8 mouse cellular contexts compared by ENCODE assay signal in the genomic region with DNA sequence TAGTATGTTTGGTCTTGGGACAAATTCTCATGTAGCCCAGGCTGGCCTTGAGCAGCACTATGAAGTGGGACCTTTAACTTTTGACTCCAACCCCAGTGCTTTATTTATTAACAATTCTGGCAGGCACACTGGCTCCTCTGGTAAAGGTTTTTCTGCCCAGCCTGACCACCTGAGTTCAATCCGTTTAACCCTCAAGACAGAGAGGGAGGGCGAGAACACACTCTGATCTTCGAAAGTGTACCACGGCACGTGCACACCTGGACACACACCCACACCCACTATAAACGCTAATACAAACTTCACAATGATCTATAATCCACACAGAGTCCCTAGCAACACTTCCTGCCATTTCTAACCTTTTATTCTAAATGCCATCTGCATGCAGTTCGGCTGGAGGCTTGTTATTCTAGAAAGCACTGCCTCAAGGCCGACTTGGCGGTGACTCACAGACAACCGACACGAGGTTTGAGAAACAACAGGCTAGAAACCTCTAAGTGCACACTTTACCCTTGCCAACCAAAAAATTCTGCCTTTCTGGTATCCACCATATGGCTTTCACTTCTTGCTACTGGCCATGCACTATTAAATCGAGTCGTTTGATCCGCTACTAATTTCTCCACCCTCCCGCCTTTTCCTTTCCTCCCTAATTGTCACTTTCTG. TPM values are rescaled to one million over a fixed set of nuclear protein-coding genes. Genes with fewer than 3 reads are reported as not detected.
DNase-seq lines count a peak whose midpoint lies in the region; ATAC-seq and TF ChIP-seq lines count a peak whose summit lies in the region.

No protein-coding gene starts in this region.

- peaks cover 52% of the 10 kb centered on the region for H3K79me2 ChIP-seq in CH12.LX (replicated peaks; ENCODE audit: control insufficient read depth, extremely low read depth, insufficient read depth, poor library complexity, severe bottlenecking)

- H3K4me2 ChIP-seq in CH12.LX (ENCODE audit: insufficient read depth, low read depth, poor library complexity, severe bottlenecking), result peak overlapping the region; percentile 73
- H3K4me2 ChIP-seq in midbrain, embryonic 15.5 days, result peak overlapping the region; percentile 95

- peak; percentile 70 for DNase-seq in kidney, adult 9 months
- no peak for DNase-seq in kidney, postnatal 10 days
- no peak for DNase-seq in CH12.LX (ENCODE audit: extremely low read depth)
- DNase-seq in induced T-regulatory cell, adult 2 months (ENCODE audit: low read depth), result peak; percentile 58
- DNase-seq in layer of hippocampus, adult 11-12 months (ENCODE audit: low spot score), result no peak

- peak overlapping the region; percentile 79 for H3K9ac ChIP-seq in CH12.LX (ENCODE audit: insufficient read depth, low read depth)
- peak overlapping the region; percentile 66 for H3K9ac ChIP-seq in midbrain, embryonic 15.5 days

- no peaks in the 10 kb centered on the region for H3K27me3 ChIP-seq in CH12.LX (replicated peaks)
- H3K27me3 ChIP-seq in midbrain, embryonic 15.5 days (replicated peaks), result no peaks in the 10 kb centered on the region

- no peak overlapping the region for H3K27ac ChIP-seq in CH12.LX (ENCODE audit: insufficient read depth, low read depth)
- no peak overlapping the region for H3K27ac ChIP-seq in cortical plate, adult 2 months (ENCODE audit: insufficient read depth, low read length)
- 0 out of 2 replicates have a peak overlapping the region, but pooled peaks have one; percentile 62 for H3K27ac ChIP-seq in midbrain, embryonic 15.5 days

- H3K4me1 ChIP-seq in CH12.LX (ENCODE audit: control insufficient read depth in 1 of 2, insufficient read depth in 2 of 2), result peaks cover 0 to 29% of the 10 kb centered on the region in 2 experiments; a peak in 2 of 4 replicates
- peaks cover 2% of the 10 kb centered on the region; the same call in 1 of the 2 replicates for H3K4me1 ChIP-seq in cortical plate, adult 2 months (ENCODE audit: control insufficient read depth, insufficient read depth, low read length)
- H3K4me1 ChIP-seq in midbrain, embryonic 15.5 days, result peaks cover 16% of the 10 kb centered on the region

- peak; percentile 27; the same call in 1 of the 2 replicates for ATAC-seq in midbrain, embryonic 15.5 days (replicated peaks)
- no peak; the same call in 1 of the 2 replicates for ATAC-seq in erythroid progenitor cell, adult 5-6 weeks (replicated peaks; ENCODE audit: low FRiP score, poor library complexity, severe bottlenecking)

- TF ChIP-seq EP300 in CH12.LX (IDR thresholded peaks at IDR 0.05; ENCODE audit: low read length), result no peak

- no peaks in the 10 kb centered on the region for H3K9me3 ChIP-seq in CH12.LX (replicated peaks; ENCODE audit: low read length)
- H3K9me3 ChIP-seq in midbrain, embryonic 15.5 days, result no peaks in the 10 kb centered on the region

- H3K4me3 ChIP-seq in CH12.LX (replicated peaks in 1 of 3; ENCODE audit: low read depth in 2 of 3, low read length in 2 of 3, poor library complexity in 1 of 3), result peak overlapping the region; percentile 70 to 95 (median 81)
- peak overlapping the region; percentile 94 for H3K4me3 ChIP-seq in cortical plate, adult 2 months (ENCODE audit: insufficient read depth, low read length)
- peak overlapping the region; percentile 67 for H3K4me3 ChIP-seq in midbrain, embryonic 15.5 days

- no peak for TF ChIP-seq POLR2A in CH12.LX (IDR thresholded peaks at IDR 0.05; ENCODE audit: low read depth, low read length)
- no peak for TF ChIP-seq POLR2A in cortical plate, adult 2 months (IDR thresholded peaks at IDR 0.05; ENCODE audit: extremely low read depth, insufficient read depth, low read length)

- in situ Hi-C loops in CH12.LX (cut with MboI; ENCODE audit: low pct_ligation_motif_present, low pct_unique_long_range_greater_than_20kb, low sequenced_read_pairs), result loop anchor here (25.0 kb wide), 3 partner anchors 404 to 779 kb away; partner anchors contain the start of gene Osbpl11

- WGBS in midbrain, embryonic 15.5 days, result 15% methylated on average over 15 of the region's 15 CpGs

- TF ChIP-seq RAD21 in CH12.LX (IDR thresholded peaks at IDR 0.05; ENCODE audit: low read depth, low read length), result no peak

- no peak for TF ChIP-seq CTCF in CH12.LX (conservative IDR thresholded peaks at IDR 0.05 in 1 of 2, IDR thresholded peaks at IDR 0.05 in 1 of 2; ENCODE audit: low read depth in 2 of 2, low read length in 2 of 2)
- TF ChIP-seq CTCF in cortical plate, adult 2 months (IDR thresholded peaks at IDR 0.05; ENCODE audit: extremely low read depth, insufficient read depth, low read length), result no peak

- peaks cover 21 to 33% of the 10 kb centered on the region in 2 experiments for H3K36me3 ChIP-seq in CH12.LX (replicated peaks in 1 of 2; ENCODE audit: control insufficient read depth in 1 of 2, insufficient read depth in 1 of 2, low read length in 1 of 2)
- H3K36me3 ChIP-seq in midbrain, embryonic 15.5 days (replicated peaks), result peaks cover 21% of the 10 kb centered on the region; the same call in 1 of the 2 replicates

- dilution Hi-C loops in CH12.LX (cut with MboI; ENCODE audit: extremely low pct_ligation_motif_present, extremely low pct_unique_long_range_greater_than_20kb, low sequenced_read_pairs), result no loop called here

TF ChIP-seq in CH12.LX, 34 proteins besides CTCF, POLR2A, EP300 and RAD21:
- TF ChIP-seq POLR2AphosphoS2 (IDR thresholded peaks at IDR 0.05; ENCODE audit: low read depth, low read length), result no peak; the same call in 1 of the 2 replicates
- TF ChIP-seq MAFK (IDR thresholded peaks at IDR 0.05; ENCODE audit: insufficient replicate concordance, low read length), result no peak
- TF ChIP-seq SMC3 (IDR thresholded peaks at IDR 0.05; ENCODE audit: low read depth, low read length), result no peak
- no peak for TF ChIP-seq KAT2A (IDR thresholded peaks at IDR 0.05; ENCODE audit: insufficient replicate concordance, low read length)
- TF ChIP-seq UBTF (IDR thresholded peaks at IDR 0.05; ENCODE audit: low read depth, low read length), result no peak
- TF ChIP-seq ETS1 (conservative IDR thresholded peaks at IDR 0.05; ENCODE audit: low read depth, low read length), result no peak
- peak; percentile 94 for TF ChIP-seq BHLHE40 (IDR thresholded peaks at IDR 0.05; ENCODE audit: low read depth, low read length)
- TF ChIP-seq PAX5 (IDR thresholded peaks at IDR 0.05; ENCODE audit: low read length), result no peak
- peak; percentile 54 for TF ChIP-seq MAX (IDR thresholded peaks at IDR 0.05; ENCODE audit: low read length)
- no peak for TF ChIP-seq ELF1 (IDR thresholded peaks at IDR 0.05; ENCODE audit: low read depth, low read length)
- no peak for TF ChIP-seq GABPA (IDR thresholded peaks at IDR 0.05; ENCODE audit: insufficient replicate concordance, low read depth, low read length)
- no peak for TF ChIP-seq CHD2 (IDR thresholded peaks at IDR 0.05; ENCODE audit: low read length)
- TF ChIP-seq HCFC1 (IDR thresholded peaks at IDR 0.05; ENCODE audit: low read depth, low read length), result no peak
- no peak for TF ChIP-seq RCOR1 (conservative IDR thresholded peaks at IDR 0.05; ENCODE audit: low read depth, low read length)
- no peak for TF ChIP-seq E2F4 (IDR thresholded peaks at IDR 0.05; ENCODE audit: insufficient replicate concordance, low read depth, low read length)
- TF ChIP-seq CHD1 (IDR thresholded peaks at IDR 0.05; ENCODE audit: low read depth, low read length), result no peak; the same call in 1 of the 2 replicates
- no peak for TF ChIP-seq NRF1 (IDR thresholded peaks at IDR 0.05; ENCODE audit: low read depth, low read length)
- TF ChIP-seq TBP (conservative IDR thresholded peaks at IDR 0.05; ENCODE audit: low read depth, low read length), result no peak
- 0 out of 2 replicates have a peak, but pooled peaks have one; percentile 13 for TF ChIP-seq MYC (IDR thresholded peaks at IDR 0.05; ENCODE audit: low read depth, low read length)
- TF ChIP-seq ZNF384 (IDR thresholded peaks at IDR 0.05; ENCODE audit: low read depth, low read length), result no peak
- no peak for TF ChIP-seq ZC3H11A (IDR thresholded peaks at IDR 0.05; ENCODE audit: low read depth, low read length)
- TF ChIP-seq SIN3A (IDR thresholded peaks at IDR 0.05; ENCODE audit: low read length), result peak; percentile 2; the same call in 1 of the 2 replicates
- TF ChIP-seq ZMIZ1 (IDR thresholded peaks at IDR 0.05; ENCODE audit: low read depth, low read length), result no peak
- TF ChIP-seq MXI1 (IDR thresholded peaks at IDR 0.05; ENCODE audit: low read depth, low read length), result no peak
- TF ChIP-seq ZKSCAN1 (IDR thresholded peaks at IDR 0.05; ENCODE audit: borderline replicate concordance, low read depth, low read length), result no peak
- TF ChIP-seq JUN (IDR thresholded peaks at IDR 0.05; ENCODE audit: insufficient read depth, low read depth, low read length), result no peak
- TF ChIP-seq IRF4 (IDR thresholded peaks at IDR 0.05; ENCODE audit: low read depth, low read length), result no peak
- TF ChIP-seq USF1 (IDR thresholded peaks at IDR 0.05; ENCODE audit: low read depth, low read length), result no peak
- no peak for TF ChIP-seq JUND (conservative IDR thresholded peaks at IDR 0.05; ENCODE audit: low read depth, low read length)
- no peak for TF ChIP-seq TCF12 (IDR thresholded peaks at IDR 0.05; ENCODE audit: low read depth, low read length)
- peak; percentile 14; the same call in 1 of the 2 replicates for TF ChIP-seq USF2 (conservative IDR thresholded peaks at IDR 0.05; ENCODE audit: low read depth, low read length)
- TF ChIP-seq NELFE (IDR thresholded peaks at IDR 0.05; ENCODE audit: low read depth, low read length), result no peak
- TF ChIP-seq MAZ (IDR thresholded peaks at IDR 0.05; ENCODE audit: low read depth, low read length), result no peak
- TF ChIP-seq MEF2A (IDR thresholded peaks at IDR 0.05; ENCODE audit: borderline replicate concordance, low read depth, low read length), result no peak

RNA-seq across cellular contexts. Expression of gene Umps, which starts 0.8 kb away (rescaled TPM):
- total RNA-seq in CH12.LX (2012; rRNA removed) (115 and 161 TPM in 2 replicates), CH12.LX (2014; rRNA removed) (165 and 173 TPM in 2 replicates)
- polyA plus RNA-seq in CH12.LX (2012; ENCODE audit: insufficient read length, low read depth), result 155 and 161 TPM in 2 replicates
- polyA plus RNA-seq in cortical plate, adult 2 months (2012; rRNA removed), result 11.5 and 11.9 TPM in 2 replicates
- 23.4 and 24.1 TPM in 2 replicates for polyA plus RNA-seq in midbrain, embryonic 15.5 days (2015; fragmentation: Nextera tagmentation; extraction: Ambion mirVana)
- total RNA-seq in erythroid progenitor cell, adult 5-6 weeks (2015; ENCODE audit: low replicate concordance), result 5.4 TPM in 2 replicates
- total RNA-seq in erythroid progenitor cell, adult 5-6 weeks (2017; ENCODE audit: low replicate concordance), result 8.5 and 9.2 TPM in 2 replicates

Comparison
In these comparisons a context has a peak if more than half of its experiments do, and no peak if none do; other contexts are left out.
1. DNase-seq: peak in kidney, adult 9 months (single experiment) and induced T-regulatory cell, adult 2 months (single experiment); none in kidney, postnatal 10 days (single experiment), CH12.LX (single experiment) and layer of hippocampus, adult 11-12 months (single experiment).
2. Peak in every context shown above with its lines, with median percentiles within 50 percentile points of each other: H3K4me3 ChIP-seq.